Mouse (Mus musculus) stomach, postnatal 0 days (tissue): ENCODE data around the gene Ascl4.

ENCODE experiments used
- CTCF ChIP-seq: IDR thresholded peaks from 2 replicates; pipeline ENCODE4 v1.5.1; 2016; ENCODE audit warnings: antibody characterized with exemption, low read depth, mild to moderate bottlenecking, moderate library complexity
- EP300 ChIP-seq: optimal IDR thresholded peaks from 2 replicates; pipeline ENCODE3; 2016; ENCODE audit warnings: antibody characterized with exemption

DNA sequence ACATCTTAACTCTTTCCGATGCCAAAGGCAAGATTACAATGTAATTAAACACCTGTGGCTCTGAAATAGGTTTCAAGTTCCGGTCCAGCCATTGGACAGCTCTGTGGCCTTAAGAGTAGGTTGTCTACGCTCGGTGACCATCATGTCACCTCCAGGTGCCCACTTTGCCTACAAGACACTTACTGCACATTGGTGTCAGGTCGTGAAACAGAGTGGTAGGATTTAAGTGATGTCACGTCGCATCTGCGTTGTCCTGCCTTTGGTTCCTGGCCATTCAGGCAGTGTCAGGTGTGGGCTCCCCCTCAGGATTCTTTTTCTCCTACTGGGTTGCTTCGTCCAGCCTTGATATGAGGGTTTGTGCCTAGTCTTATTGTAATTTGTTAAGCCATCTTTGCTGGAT is 44.3 kb downstream of the Ascl4 start:
- no peak for TF ChIP-seq CTCF
- no peak for TF ChIP-seq EP300
